Mouse (Mus musculus): ENCODE measurements around the gene Sema4a.

DNA sequence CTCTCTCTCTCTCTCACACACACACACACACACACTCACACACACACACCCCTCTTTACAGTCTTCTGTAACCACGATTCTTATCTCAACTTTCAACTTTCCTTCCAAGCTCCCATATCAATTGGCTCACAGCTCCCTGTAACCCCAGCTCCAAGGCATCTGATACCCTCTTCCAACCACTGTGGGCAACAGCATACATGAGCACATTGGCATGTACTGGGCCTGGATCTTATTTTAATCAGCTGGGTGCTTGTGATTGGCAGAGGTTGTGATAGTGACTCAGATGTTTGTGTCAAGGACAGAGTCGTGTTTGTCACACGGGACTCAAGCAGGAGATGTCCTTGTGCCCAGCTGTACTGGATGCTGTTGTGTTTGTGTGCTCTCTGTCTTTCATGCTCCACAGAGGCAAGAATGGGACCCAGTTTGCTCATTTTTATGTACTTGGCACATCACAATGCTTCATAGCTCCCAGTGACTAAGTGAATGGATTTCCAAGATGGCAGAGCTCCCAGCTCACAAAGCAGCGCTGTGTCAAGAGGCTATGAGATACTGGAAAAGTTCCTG lies 33.6 kb downstream of the Sema4a start:
- TF ChIP-seq MXI1 (IDR thresholded peaks at IDR 0.05; ENCODE audit: low read depth, low read length) (no peak), POLR2A (IDR thresholded peaks at IDR 0.05; ENCODE audit: control insufficient read depth in 1 of 2, insufficient read depth in 1 of 2, low read depth in 1 of 2, low read length in 2 of 2, poor library complexity in 1 of 2) (no peak), HCFC1 (IDR thresholded peaks at IDR 0.05; ENCODE audit: low read depth, low read length) (no peak), EP300 (IDR thresholded peaks at IDR 0.05; ENCODE audit: low read depth in 1 of 2, low read length in 2 of 2) (0 out of 4 replicates have a peak, but pooled peaks of 1 of the 2 experiments have one; percentile 8), GATA1 (IDR thresholded peaks at IDR 0.05; ENCODE audit: low read depth, low read length) (peak; percentile 36; the same call in 1 of the 2 replicates), CTCF (IDR thresholded peaks at IDR 0.05 in 2 of 3, conservative IDR thresholded peaks at IDR 0.05 in 1 of 3; ENCODE audit: control insufficient read depth in 1 of 3, insufficient read depth in 1 of 3, low read depth in 2 of 3, low read length in 3 of 3, poor library complexity in 1 of 3, severe bottlenecking in 1 of 3) (no peak), ZC3H11A (IDR thresholded peaks at IDR 0.05; ENCODE audit: low read depth, low read length) (no peak), MYC (IDR thresholded peaks at IDR 0.05; ENCODE audit: low read depth, low read length) (no peak), MAZ (IDR thresholded peaks at IDR 0.05; ENCODE audit: low read depth, low read length) (no peak)

Data from MEL (cell line).